Mouse (Mus musculus) left cerebral cortex, postnatal 36 days (tissue): ENCODE results near the gene Arhgap31. TPM values are rescaled to one million over a fixed set of nuclear protein-coding genes. Genes with fewer than 3 reads are reported as not detected.
"Not testable (repeated sequence)": the region's sequence is repeated elsewhere in the genome, so short reads cannot be mapped to it uniquely, and the experiment has no call there.

Source experiments
- DNase-seq, 2 experiments: peaks; one replicate each; pipeline ENCODE4 v3.0.0; 2021 to 2022; ENCODE audit warnings: low spot score in 2 of 2, mixed read lengths in 1 of 2
- intact Hi-C: fragments of 180-260 bp; cut with DNase I; formaldehyde crosslinking; loops from one replicate; pipeline ENCODE4 v1.15.1; 2025
- total RNA-seq, 2 experiments: library from RNA; stranded (reverse); gene quantifications; 2 replicates each; pipeline ENCODE4 v1.2.3; 2021

The Arhgap31 gene
- total RNA-seq, 2 experiments from 2014 or later = 15.9 to 21.5 TPM

DNA sequence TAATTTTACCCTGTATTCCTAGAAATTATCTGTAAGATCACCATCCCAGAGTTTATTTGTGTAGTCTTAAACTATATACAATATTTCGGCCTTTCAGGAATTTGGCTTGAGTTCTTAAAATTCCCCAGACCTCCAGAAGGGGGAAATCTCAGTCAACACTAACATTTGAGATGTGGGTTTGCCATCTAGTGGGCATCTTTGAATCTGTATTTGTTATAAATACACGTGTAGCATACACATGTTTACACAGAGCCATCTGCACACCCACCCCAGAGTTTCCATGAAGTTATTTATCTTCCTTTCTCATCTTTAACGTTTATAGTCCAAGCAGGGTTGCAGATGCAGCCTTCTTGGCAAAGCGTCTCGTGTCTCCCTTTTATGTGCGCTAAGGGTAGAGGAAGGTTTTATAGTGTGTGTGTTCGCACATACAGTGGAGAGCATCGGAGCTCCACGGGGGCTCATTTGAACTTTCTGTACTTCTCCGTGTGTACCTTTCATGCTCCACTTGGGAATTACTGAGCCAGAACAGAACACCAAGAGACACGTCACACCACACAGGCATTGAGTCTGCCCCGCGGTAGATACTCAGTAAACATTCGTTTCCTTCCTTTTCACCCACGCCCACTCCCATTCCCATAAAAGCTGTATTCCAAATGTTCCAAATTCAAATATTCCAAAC, 16.7 kb upstream of the Arhgap31 start:
- no peak for DNase-seq
- intact Hi-C loops = loop anchor here (1.0 to 10.0 kb wide), 3 partner anchors 110 to 325 kb away; no protein-coding TSS in a partner anchor

DNA sequence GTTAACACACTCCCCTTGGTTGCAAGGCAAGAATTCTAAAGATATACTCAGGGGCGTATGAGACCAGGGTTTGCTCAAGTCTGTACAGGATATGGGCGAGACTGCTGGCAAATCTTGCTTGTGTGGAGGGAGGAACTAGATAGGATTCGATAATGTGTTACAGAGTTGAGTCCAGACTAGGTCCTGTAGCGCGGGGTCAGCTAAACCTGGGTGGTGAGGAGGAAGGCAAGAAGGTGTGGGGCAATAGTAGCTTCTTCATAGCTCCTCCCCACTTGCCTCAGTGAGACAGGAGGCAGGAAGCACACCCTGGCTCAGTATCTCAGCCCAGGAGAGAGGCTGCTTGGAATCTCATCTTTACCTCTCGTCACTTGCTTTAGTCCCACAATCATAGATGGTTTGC, 16.1 kb upstream of the Arhgap31 start:
- intact Hi-C loops = loop anchor here (10.0 kb wide), 1 partner anchor 194 kb away; no protein-coding TSS in a partner anchor
- DNase-seq = no peak

DNA sequence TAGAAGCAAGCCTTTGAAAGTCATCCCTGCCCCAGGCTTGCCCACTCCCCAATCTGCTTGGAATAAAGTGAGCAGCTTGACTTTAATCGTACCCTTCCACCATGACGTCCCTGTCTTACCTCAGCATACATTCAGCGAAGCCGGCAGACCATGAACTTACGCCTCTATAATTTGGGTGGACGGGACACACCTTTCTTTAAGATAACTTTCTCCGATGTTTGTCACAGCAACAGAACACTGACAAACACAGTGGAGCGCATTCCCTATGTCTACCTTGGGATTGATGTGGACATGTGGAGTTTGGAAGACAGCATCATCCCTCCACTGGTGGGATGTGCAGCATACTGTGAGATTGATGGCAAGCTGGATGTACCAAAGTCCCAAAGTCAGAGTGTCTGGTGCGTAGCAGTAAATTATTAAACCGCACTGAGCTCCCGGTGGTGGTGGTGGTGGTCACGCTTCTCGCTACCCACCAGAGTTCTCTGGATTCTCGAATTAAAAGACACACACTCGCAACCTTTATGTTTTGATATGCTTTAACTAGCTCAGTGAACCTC, 15.6 kb upstream of the Arhgap31 start:
- intact Hi-C loops = loop anchor here (10.0 kb wide), 1 partner anchor 194 kb away; no protein-coding TSS in a partner anchor
- no peak for DNase-seq

DNA sequence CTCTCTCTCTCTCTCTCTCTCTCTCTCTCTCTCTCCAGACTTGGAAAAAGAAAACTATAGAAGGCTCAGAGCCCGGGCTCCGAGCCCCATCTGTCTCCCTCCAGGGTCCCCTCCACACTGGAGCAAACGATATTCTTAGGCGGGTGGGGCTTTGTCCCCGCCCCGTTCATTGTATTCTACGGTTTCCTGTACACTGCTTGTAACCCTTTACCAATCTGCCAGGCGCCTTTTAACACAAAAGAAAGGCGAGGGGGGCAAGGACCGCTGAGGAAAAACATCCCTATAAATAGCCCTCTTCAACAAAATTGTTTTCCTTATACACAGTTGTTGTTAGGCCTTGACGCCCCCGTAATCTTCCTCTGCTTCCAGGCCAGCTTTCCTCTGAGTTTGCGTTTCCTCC, 11.9 kb upstream of the Arhgap31 start:
- no peak for DNase-seq
- intact Hi-C loops = loop anchor here (10.0 kb wide), 1 partner anchor 190 kb away; no protein-coding TSS in a partner anchor

DNA sequence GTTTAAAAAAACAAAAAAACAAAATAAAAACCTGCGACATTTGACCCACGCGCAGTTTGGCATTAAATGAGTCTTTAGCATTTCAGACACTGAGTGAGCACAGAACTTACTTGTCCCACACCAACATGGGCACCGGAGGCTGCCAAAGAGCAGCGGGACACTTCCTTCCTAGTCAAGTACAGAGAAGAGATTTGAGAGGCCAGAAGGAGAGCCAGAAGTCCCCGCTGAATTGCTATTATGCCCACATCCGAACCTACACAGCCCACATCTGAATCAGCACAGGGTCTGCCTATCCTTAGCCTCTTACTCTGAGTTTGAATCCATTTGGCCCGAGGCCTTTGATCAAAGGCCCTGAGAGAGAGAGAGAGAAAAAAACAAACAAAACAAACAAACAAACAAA, 11.2 kb upstream of the Arhgap31 start:
- intact Hi-C loops = loop anchor here (10.0 kb wide), 1 partner anchor 189 kb away; no protein-coding TSS in a partner anchor

DNA sequence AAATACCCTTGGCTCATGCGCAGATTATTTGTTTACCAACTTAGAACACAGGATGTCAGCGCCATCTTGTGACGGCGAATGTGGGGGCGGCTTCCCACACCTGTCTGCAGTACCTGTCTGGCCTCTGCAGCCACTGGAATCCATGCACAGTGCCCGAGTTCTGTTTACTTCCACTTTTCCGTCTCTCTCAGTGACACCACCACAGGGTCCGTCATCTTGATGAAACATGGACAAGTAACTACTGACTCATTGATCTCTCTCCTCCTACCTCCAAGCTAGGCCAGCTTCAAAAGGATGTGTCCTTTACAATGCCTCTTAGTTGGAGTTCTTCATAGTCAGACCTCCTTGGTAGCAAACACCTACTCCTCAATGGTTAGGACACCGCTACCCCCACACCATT, 8.3 kb upstream of the Arhgap31 start:
- intact Hi-C loops = loop anchor here (10.0 kb wide), 1 partner anchor 187 kb away; no protein-coding TSS in a partner anchor
- DNase-seq = no peak

More for the DNA sequence above, 11.2 kb upstream of the Arhgap31 start:
- no peak for DNase-seq

DNA sequence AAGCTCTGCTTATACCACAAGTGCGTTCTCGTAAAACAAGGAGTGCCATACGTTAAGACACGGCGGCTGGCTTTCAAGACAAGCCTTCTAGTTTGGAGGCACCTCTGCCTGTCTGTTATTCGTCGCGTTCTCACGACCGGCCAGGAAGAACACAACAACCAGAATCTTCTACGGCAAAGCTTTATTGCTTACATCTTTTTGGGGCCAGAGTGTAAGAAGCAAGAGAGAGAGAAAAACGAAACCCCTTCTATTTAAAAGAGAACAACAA, 1.1 kb upstream of the Arhgap31 start:
- DNase-seq, intact Hi-C loops: not testable (repeated sequence)

DNA sequence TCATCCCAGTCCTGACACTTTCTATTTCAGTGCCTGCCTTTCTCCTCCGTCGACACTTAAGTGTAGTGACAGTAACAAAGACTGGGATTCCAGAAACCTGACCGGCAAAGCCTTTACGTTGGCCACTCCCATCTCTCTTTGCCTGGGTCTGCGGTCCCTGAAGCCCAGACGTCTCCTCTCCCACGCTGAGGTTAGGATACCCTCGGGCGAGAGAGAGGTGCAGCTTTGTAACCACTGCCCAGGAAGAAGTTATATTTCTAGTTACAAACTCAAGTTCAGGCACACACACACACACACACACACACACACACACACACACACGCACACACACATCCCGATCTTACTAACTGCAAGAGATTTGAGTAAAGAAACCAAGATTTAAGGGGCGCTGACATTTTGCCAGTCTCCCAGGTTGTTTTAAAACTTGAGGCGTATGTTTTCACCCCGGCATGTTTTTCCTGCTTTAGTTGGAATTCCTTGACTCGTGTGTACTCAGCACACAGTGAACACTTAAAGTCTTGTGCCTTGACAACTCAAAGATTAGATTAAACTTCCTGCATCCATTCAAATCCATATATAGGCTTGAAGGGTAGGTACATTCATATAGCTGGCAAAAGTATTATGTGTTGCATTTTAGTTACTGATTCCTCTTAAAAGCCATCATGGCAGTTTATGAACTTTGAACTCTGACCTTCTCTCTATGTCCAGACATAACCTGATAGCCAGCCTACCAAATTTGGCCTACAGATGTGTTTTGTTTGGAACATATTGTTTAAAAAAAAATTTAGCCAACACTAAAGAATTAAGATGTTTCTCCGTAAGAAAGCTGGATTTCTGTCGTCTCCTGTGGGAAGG, 557 bp upstream of the Arhgap31 start:
- intact Hi-C loops = no loop called here
- DNase-seq = no peak

DNA sequence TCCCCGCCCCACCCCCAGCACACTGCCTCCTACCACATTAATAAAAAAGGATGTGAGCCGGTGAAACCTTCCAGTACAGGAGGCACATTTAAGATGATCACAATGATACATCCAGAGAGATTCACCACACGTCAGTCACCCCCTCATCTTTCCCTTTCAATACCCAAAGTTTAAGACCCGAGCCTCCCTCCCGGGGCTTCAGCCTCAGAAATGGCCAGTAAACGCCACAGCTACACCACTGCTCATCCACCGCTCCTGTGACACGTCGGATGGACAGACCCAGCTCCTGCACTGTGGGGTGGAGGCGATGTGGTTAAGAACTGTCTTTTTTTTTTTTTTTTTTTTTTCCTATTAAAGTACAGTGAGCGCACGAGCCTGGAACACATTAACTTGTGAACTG, 969 bp downstream of the Arhgap31 start:
- intact Hi-C loops = no loop called here
- DNase-seq = no peak

DNA sequence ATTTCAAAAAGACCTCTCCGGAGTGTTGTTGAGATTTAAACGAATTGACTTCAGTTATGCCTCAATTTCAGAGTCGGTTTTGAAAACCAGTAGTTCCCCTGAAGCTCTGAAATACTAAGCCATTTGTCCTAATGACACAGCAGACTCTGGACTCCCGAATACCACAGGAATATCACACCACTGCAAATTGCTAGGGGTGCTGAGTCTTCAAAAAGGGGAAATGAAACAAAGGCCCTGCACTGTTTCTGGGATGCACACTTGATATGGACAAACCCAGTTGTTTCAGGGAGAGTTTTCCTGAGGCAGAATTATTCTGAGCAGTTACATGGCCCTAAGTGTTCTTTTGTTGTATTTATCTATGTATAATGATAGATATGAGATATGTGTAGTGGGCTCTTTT, 1.8 kb downstream of the Arhgap31 start:
- intact Hi-C loops = no loop called here
- DNase-seq = no peak

DNA sequence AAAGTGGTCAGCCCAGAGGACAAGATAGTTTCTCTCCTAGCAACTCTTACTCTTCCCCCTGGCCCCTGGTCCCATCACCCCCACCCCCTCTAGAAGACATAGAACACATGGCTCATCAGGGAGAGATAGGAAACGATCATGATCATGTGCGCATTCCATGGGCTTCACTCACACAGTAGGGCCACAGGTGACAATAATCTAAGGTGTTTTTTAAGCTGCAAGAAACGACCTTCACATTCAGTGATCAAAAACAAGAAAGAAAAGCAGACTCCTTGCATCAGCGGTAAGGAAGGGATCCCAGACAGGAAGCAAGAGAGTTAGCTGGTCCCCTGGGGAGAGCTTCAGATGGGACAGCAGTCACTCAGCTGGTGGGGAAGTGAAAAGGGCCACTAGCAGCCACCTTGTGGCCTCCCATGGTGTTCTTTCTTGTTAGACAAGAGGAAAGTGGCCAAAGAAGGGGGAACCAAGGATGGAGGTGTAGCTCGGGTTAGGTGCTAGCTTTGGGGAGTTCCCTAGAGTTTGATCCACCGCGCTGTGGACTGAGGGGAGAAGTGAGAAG, 4.0 kb downstream of the Arhgap31 start:
- no peak for DNase-seq
- intact Hi-C loops = no loop called here

DNA sequence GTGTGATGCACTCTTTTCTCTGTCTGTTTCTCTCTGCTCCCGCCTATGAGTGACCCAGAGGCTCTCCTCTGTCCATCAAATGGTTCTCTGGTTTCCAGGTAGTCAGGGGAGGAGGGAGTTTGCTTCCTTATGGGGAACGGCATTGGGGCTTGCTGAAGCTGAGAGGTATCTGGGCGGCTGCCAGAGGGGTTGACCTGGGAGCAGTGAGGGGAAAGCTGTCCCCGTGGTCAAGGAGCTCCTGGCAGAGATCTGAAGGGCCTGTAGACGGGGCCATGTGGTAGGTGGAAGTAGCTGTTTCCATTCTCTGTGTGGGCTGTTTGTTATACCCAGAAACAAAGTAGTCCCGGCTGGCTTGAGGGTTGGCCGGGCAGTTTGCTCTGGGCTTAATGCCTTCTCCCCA, 6.3 kb downstream of the Arhgap31 start:
- intact Hi-C loops = no loop called here
- no peak for DNase-seq

DNA sequence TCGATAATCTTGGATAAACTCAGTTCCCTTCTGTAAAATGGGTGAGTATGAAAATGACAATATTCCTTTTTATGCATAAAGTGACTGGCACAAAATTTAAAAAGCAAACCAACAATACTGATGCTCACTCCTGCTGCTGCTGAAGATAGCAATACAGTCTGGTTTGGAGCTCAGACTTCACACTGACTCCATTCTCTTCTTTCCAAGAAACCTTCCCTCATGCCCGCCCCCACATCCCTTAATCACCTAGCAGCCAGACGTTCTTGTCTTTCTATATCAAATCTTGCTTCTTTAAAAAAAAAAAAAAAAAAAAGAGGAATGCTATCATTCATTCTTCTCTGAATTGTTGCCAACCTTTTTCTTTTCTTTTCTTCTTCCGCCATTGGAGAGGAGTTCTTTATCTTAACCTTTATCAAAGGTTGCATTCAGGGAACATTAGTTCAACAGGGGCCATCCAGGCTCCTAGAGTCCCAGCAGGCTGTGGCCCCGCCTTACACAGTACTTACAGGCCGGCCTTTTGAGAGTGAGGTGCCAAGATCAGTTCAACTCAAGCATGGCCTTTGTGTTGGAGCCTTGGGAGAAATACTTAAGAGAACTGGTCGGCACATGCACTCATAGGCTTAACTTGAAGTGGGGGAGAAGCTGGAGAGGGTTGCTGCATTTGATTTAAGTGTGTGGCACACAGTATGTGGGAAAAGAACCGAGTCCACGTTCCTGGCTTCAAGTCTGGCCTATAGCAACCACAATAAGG, 7.4 kb downstream of the Arhgap31 start:
- intact Hi-C loops = no loop called here
- no peak for DNase-seq

DNA sequence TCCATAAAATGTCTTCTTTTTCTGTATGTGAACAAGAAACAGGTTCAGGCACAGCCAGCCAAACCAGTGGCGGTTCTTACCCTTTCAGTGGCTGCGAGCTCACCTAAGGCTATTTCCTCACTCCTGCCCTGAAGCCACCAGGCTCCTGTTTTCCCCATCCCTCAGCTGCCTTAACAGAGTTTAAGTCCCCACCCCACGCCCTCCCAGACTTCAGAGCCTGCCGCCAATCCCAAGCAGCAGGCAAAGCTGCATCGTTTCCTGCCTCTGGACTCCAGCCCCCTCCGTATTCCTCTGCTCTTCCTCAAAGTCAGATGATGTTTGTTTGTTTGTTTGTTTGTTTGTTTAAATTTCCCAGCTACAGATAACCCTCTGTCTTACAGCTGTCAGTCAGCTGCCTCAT, 9.6 kb downstream of the Arhgap31 start:
- no peak for DNase-seq
- intact Hi-C loops = no loop called here

DNA sequence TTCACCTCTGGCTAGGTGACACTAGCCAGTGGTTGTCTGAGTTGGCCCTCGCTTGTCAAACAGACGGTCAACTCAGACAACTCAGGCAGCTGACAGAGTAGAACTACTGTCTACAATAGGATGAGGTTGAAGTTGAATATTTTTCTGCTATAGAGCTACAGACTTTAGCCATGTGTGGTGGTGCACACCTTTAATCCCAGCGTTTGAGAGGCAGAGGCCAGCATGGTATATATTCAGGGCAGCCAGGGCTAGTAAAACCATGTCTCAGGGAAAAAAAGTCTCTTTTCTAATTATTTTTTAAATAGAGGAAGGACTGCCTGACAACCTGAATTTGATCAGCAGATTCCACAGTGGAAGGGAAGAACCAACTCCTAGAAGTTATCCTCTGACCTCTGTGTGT, 10.8 kb downstream of the Arhgap31 start:
- DNase-seq = no peak
- intact Hi-C loops = no loop called here

DNA sequence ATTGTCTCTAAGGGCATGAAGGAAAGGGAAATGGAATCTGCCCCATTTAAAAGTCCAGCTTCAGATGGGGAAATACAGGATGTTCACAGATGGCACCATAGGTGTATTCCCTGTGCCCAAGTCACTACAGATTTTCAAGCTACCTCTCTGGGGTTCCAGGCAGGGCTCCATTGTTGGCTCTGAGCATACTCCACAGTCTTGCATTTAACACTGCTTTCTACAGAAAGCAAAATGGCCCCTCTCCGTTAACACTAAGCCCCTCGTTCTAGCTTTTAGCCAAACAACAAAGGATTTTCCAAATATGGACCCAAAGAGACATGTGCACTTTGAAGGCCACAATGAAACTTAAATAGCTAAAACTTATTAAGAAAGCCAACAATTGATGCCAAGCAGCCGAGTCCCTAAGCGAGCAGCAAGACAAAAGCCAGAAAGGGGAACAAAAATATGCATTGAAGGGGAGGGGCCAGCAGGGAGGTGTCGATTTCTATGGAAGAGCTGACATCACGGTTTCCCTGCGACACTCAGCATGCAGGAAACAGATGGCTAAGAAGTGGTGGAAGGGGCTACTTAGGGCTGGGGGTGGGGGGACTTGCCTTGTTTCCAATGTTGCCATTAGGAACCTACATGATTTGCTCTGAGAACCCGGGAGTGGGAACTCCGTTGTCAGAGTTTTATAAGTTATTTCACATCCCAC, 11.4 kb downstream of the Arhgap31 start:
- intact Hi-C loops = no loop called here
- DNase-seq = no peak

DNA sequence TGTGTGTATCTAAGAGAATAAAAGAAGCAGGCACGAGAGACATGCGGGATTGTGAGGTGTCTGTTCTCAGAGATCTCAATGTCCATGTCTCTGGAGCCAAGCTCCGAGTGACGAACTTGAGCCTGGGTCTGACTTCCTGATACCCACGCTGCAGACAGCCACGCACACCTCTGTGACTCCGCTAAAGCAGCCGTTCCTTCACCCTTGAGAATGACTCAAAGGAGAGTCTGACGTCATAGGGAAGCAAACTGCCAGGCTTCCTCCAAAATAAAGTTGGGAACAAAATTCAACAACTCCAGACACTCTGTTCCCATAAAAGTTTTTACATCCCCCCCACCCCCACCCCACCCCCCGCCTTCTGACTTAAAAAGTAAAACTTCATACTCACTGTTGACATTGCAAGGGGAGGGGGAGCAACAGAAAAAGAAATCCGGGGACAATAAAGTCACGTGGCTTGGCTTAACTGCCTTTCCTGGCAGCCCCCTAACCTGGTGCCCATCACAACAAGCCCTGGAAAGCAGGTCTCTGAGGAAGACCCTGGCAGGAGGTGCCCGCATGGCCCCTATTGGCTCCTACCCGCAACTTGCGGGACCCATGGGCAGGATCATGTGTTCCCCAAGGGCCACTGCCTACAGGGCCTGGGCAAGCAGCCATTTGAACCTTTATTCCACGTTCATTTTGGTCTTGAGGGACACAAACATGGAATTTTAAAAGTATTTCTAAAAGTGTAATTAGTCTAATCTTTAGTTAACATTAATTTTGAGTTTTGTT, 12.5 kb downstream of the Arhgap31 start:
- no peak for DNase-seq
- intact Hi-C loops = no loop called here

DNA sequence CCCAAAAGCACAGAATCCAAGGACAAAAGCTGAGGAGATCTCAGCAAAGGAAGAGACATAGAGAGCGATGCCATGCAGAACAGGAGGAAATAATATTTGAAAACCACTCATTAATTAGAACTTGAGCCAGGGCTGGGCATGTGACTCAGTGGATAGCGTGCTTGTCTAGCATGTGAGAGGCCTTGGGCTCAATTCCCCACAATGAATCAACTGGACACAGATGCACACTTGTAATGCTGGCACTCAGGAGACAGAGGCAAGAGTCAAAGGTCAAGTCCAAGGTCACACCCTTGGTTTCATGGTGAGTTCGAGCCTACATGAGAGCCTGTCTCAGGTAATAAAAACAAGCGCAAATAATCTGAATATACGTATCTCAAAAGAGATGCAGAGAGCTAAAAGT, 15.5 kb downstream of the Arhgap31 start:
- intact Hi-C loops = no loop called here
- no peak for DNase-seq
